Mouse (Mus musculus): Measurements from ENCODE around the gene 9130230L23Rik. TPM values are rescaled to one million over a fixed set of nuclear protein-coding genes. Genes with fewer than 3 reads are reported as not detected.

Gene 9130230L23Rik
- polyA plus RNA-seq, 1 experiment from 2014 or later, result 0.14 TPM

DNA sequence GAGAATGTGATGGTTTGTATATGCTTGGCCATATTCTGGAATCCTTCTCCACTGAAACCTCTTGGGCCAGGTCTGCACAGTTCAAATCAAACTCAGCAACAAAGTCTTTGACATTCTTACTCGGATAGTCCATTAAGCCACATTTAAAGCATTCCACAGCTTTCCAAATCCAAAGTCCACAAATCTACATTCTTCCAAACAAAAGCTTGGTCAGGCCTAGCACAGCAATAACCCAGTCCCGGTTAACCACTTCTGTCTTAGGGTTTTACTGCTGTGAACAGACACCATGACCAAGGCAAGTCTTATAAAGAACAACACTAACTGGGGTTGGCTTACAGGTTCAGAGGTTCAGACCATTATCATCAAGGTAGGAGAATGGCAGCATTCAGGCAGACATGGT, 35.7 kb upstream of the 9130230L23Rik start:
- Histone ChIP-seq H3K27ac (replicated peaks in 1 of 2; ENCODE audit: control insufficient read depth in 1 of 2, insufficient read depth in 1 of 2, low read depth in 2 of 2, low read length in 2 of 2) (no peak overlapping the region), H3K4me1 (ENCODE audit: control insufficient read depth in 2 of 2, insufficient read depth in 2 of 2, low read length in 2 of 2) (no peaks in the 10 kb centered on the region; a peak in 1 of 4 replicates), H3K36me3 (ENCODE audit: control insufficient read depth, insufficient read depth, low read length) (no peaks in the 10 kb centered on the region), H3K4me2 (ENCODE audit: low read length) (no peak overlapping the region), H3K27me3 (ENCODE audit: control insufficient read depth, insufficient read depth, low read length) (no peaks in the 10 kb centered on the region), H3K9me3 (ENCODE audit: control insufficient read depth, low read length) (no peaks in the 10 kb centered on the region), H3K9ac (ENCODE audit: low read length) (no peak overlapping the region), H3K4me3 (ENCODE audit: control insufficient read depth in 1 of 2, insufficient read depth in 1 of 2, low read depth in 1 of 2, low read length in 2 of 2) (no peak overlapping the region)
- no peak for ATAC-seq (ENCODE audit: insufficient number of reproducible peaks, insufficient read depth, low FRiP score, low read depth)
- WGBS, result 86% methylated on average over 2 of the region's 2 CpGs

DNA sequence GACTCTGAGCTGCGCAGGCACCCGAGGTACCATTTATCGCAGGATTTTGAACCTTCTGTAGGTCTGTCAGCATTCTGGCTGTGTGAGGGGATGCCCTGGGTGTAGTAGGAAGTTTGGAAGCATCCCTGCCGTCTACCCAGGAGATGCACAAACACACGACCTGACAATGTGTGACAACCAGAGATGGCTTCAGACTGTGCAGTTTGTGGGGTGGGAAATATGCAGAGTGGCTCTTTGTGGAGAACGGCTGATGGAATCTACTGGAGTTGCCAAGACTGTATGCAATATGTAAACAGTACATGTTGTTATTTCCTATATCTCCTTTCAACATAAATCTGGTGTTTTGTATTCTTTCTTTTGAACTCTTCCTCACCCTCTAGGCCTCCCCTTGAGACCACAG, 33.0 kb upstream of the 9130230L23Rik start:
- Histone ChIP-seq H3K4me1 (ENCODE audit: control insufficient read depth in 2 of 2, insufficient read depth in 2 of 2, low read length in 2 of 2) (no peaks in the 10 kb centered on the region; a peak in 1 of 4 replicates), H3K4me3 (ENCODE audit: control insufficient read depth in 1 of 2, insufficient read depth in 1 of 2, low read depth in 1 of 2, low read length in 2 of 2) (no peak overlapping the region), H3K27me3 (ENCODE audit: control insufficient read depth, insufficient read depth, low read length) (no peaks in the 10 kb centered on the region), H3K4me2 (ENCODE audit: low read length) (no peak overlapping the region), H3K9ac (ENCODE audit: low read length) (no peak overlapping the region), H3K9me3 (ENCODE audit: control insufficient read depth, low read length) (no peaks in the 10 kb centered on the region), H3K27ac (replicated peaks in 1 of 2; ENCODE audit: control insufficient read depth in 1 of 2, insufficient read depth in 1 of 2, low read depth in 2 of 2, low read length in 2 of 2) (no peak overlapping the region), H3K36me3 (ENCODE audit: control insufficient read depth, insufficient read depth, low read length) (no peaks in the 10 kb centered on the region)
- 63% methylated on average over 6 of the region's 6 CpGs for WGBS
- no peak for ATAC-seq (ENCODE audit: insufficient number of reproducible peaks, insufficient read depth, low FRiP score, low read depth)

DNA sequence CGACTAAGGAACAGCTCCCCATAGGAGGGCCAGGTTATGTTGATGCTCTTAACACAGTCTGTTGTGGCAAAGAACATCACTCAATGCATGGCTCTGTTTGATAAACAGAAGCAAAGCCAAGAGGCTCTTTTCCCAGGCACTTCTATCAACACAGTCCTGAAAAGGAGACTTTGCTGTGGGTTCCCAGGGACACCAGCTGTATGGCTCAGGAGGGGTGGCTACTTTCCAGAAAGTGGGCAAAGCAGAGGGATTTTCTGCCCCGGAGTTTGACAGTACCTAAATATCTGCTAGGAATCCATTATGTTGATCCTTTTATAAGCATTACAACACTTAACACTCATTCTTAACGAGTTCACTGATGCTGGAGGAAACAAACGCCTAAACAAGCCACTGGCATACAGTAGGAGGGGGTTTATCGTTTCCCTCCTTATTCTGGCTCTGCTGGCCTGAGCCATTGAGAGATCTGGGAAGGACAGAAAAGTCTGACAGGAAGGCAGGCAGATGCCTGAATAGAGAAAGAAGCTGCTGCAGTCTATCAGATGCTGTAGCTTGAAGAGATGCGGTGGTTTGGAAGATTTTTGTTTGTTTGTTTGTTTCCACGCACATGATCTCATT, 32.5 kb upstream of the 9130230L23Rik start:
- H3K36me3 ChIP-seq (ENCODE audit: control insufficient read depth, insufficient read depth, low read length), result no peaks in the 10 kb centered on the region
- no peak overlapping the region for H3K27ac ChIP-seq (replicated peaks in 1 of 2; ENCODE audit: control insufficient read depth in 1 of 2, insufficient read depth in 1 of 2, low read depth in 2 of 2, low read length in 2 of 2)
- H3K27me3 ChIP-seq (ENCODE audit: control insufficient read depth, insufficient read depth, low read length), result no peaks in the 10 kb centered on the region
- H3K4me3 ChIP-seq (ENCODE audit: control insufficient read depth in 1 of 2, insufficient read depth in 1 of 2, low read depth in 1 of 2, low read length in 2 of 2), result no peak overlapping the region
- ATAC-seq (ENCODE audit: insufficient number of reproducible peaks, insufficient read depth, low FRiP score, low read depth), result no peak
- 34% methylated on average over 7 of the region's 7 CpGs for WGBS
- H3K9me3 ChIP-seq (ENCODE audit: control insufficient read depth, low read length), result no peaks in the 10 kb centered on the region
- H3K4me1 ChIP-seq (ENCODE audit: control insufficient read depth in 2 of 2, insufficient read depth in 2 of 2, low read length in 2 of 2), result no peaks in the 10 kb centered on the region; a peak in 1 of 4 replicates
- H3K9ac ChIP-seq (ENCODE audit: low read length), result no peak overlapping the region
- H3K4me2 ChIP-seq (ENCODE audit: low read length), result no peak overlapping the region

DNA sequence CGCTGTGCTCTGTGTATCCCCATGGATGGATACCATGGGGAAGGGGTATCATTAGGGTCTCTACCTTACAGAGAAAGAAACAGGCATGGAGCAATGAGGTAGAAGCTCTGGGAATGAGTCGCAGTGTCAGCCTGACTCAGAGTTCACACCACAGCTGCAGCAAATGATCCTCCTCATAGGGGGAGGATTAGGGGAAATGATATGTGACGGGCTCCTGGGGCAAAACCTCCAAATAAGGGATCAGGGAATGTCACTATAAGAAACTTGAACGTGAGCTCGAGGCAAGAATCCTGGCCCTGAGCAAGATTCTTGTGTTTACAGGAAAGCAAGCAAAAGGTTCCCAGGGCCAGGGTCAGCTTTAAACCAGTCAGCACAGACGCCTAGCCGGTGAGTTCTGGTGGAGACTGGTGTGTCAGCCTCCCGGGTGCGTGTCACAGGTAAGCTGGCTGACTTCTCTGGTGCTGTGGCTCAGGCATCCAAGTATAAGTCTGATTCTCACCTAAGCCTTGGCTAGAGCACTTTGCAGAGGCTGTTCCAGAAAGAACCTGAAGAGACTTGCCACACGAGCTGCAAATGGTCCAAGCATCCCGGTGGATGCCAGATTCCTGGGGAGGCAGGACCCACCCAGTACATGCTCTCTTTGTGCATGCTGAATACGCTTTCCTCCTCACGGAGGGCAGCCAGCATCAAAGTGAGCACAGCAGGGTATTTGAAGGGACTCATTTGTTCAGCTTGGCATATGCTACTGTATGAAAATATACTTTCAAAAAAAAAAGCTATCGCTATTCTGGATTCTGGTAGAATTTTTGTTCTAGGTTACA, 30.5 kb upstream of the 9130230L23Rik start:
- H3K27me3 ChIP-seq (ENCODE audit: control insufficient read depth, insufficient read depth, low read length), result no peaks in the 10 kb centered on the region
- no peaks in the 10 kb centered on the region for H3K9me3 ChIP-seq (ENCODE audit: control insufficient read depth, low read length)
- no peak overlapping the region for H3K27ac ChIP-seq (replicated peaks in 1 of 2; ENCODE audit: control insufficient read depth in 1 of 2, insufficient read depth in 1 of 2, low read depth in 2 of 2, low read length in 2 of 2)
- no peak overlapping the region for H3K4me3 ChIP-seq (ENCODE audit: control insufficient read depth in 1 of 2, insufficient read depth in 1 of 2, low read depth in 1 of 2, low read length in 2 of 2)
- H3K36me3 ChIP-seq (ENCODE audit: control insufficient read depth, insufficient read depth, low read length), result no peaks in the 10 kb centered on the region
- no peak for ATAC-seq (ENCODE audit: insufficient number of reproducible peaks, insufficient read depth, low FRiP score, low read depth)
- 56% methylated on average over 14 of the region's 14 CpGs for WGBS
- H3K9ac ChIP-seq (ENCODE audit: low read length), result no peak overlapping the region
- no peak overlapping the region for H3K4me2 ChIP-seq (ENCODE audit: low read length)
- no peaks in the 10 kb centered on the region; a peak in 1 of 4 replicates for H3K4me1 ChIP-seq (ENCODE audit: control insufficient read depth in 2 of 2, insufficient read depth in 2 of 2, low read length in 2 of 2)

DNA sequence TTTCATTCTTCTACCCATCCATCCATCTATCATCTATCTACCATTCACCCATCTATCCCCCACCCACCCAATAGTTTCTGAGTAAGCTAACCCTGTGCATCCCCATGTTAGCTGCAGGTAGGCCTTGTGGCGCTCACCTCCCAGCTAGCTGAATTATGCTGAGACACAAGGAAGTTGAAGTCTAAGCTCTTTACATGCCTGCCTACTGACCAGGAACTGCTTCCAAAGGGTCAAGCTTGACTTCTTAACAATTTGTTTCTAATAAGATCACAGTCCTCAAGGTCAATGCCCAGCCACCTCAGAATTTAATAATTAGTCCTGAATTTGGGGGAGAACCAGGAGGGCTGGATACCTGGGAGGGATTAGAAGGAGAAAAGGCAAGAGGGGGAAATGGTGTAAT, 28.7 kb upstream of the 9130230L23Rik start:
- Histone ChIP-seq H3K9me3 (ENCODE audit: control insufficient read depth, low read length) (no peaks in the 10 kb centered on the region), H3K36me3 (ENCODE audit: control insufficient read depth, insufficient read depth, low read length) (no peaks in the 10 kb centered on the region), H3K4me1 (ENCODE audit: control insufficient read depth in 2 of 2, insufficient read depth in 2 of 2, low read length in 2 of 2) (no peaks in the 10 kb centered on the region; a peak in 1 of 4 replicates), H3K9ac (ENCODE audit: low read length) (no peak overlapping the region), H3K27ac (replicated peaks in 1 of 2; ENCODE audit: control insufficient read depth in 1 of 2, insufficient read depth in 1 of 2, low read depth in 2 of 2, low read length in 2 of 2) (no peak overlapping the region), H3K4me3 (ENCODE audit: control insufficient read depth in 1 of 2, insufficient read depth in 1 of 2, low read depth in 1 of 2, low read length in 2 of 2) (no peak overlapping the region), H3K4me2 (ENCODE audit: low read length) (no peak overlapping the region), H3K27me3 (ENCODE audit: control insufficient read depth, insufficient read depth, low read length) (no peaks in the 10 kb centered on the region)
- 95% methylated on average over 1 of the region's 1 CpGs for WGBS
- no peak for ATAC-seq (ENCODE audit: insufficient number of reproducible peaks, insufficient read depth, low FRiP score, low read depth)

DNA sequence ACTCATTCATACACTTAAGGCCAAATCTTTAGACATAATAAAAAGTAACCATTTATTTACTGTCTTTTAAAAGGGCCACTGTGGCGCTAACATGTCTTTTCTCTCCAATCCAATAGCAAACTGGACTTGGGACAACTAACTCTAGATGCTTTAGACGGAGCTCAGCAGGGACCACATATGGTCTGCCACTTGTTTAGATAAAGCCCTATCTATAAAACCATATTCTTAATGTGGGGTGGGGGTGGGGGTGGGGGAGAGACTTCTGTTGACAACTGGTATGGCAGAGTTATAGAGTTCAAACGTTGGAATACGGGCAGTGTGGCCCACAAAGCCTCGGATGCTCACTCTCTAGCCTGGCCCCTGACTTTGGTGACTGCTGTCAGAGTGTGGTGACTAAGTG, 27.6 kb upstream of the 9130230L23Rik start:
- ATAC-seq (ENCODE audit: insufficient number of reproducible peaks, insufficient read depth, low FRiP score, low read depth), result no peak
- H3K36me3 ChIP-seq (ENCODE audit: control insufficient read depth, insufficient read depth, low read length), result no peaks in the 10 kb centered on the region
- no peak overlapping the region for H3K4me3 ChIP-seq (ENCODE audit: control insufficient read depth in 1 of 2, insufficient read depth in 1 of 2, low read depth in 1 of 2, low read length in 2 of 2)
- no peak overlapping the region for H3K4me2 ChIP-seq (ENCODE audit: low read length)
- WGBS, result 65% methylated on average over 5 of the region's 5 CpGs
- H3K27ac ChIP-seq (replicated peaks in 1 of 2; ENCODE audit: control insufficient read depth in 1 of 2, insufficient read depth in 1 of 2, low read depth in 2 of 2, low read length in 2 of 2), result no peak overlapping the region
- no peak overlapping the region for H3K9ac ChIP-seq (ENCODE audit: low read length)
- no peaks in the 10 kb centered on the region for H3K27me3 ChIP-seq (ENCODE audit: control insufficient read depth, insufficient read depth, low read length)
- H3K4me1 ChIP-seq (ENCODE audit: control insufficient read depth in 2 of 2, insufficient read depth in 2 of 2, low read length in 2 of 2), result no peaks in the 10 kb centered on the region; a peak in 1 of 4 replicates
- H3K9me3 ChIP-seq (ENCODE audit: control insufficient read depth, low read length), result 0 out of 2 replicates have a peak, but pooled peaks cover 2% of the 10 kb centered on the region

DNA sequence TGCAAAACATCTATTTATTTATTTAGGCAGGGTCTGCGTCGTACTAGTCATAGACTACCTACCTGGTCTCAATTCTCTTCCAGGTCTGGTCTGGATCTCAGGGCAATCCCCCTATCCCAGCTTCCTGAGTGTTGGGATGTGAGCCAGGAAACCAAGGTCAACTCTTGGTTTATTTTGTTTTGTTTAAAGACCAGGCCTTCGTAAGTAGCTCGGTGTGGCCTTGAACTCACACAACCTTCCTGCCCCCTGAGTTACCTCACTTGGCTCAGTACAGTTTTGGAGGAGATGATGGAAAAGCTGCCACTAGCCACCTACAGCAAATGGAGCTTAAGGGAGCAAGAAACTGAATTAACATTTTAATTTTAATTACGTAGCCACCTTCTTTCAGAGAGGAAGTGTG, 24.1 kb upstream of the 9130230L23Rik start:
- Histone ChIP-seq H3K27ac (replicated peaks in 1 of 2; ENCODE audit: control insufficient read depth in 1 of 2, insufficient read depth in 1 of 2, low read depth in 2 of 2, low read length in 2 of 2) (no peak overlapping the region), H3K4me3 (ENCODE audit: control insufficient read depth in 1 of 2, insufficient read depth in 1 of 2, low read depth in 1 of 2, low read length in 2 of 2) (no peak overlapping the region), H3K9me3 (ENCODE audit: control insufficient read depth, low read length) (0 out of 2 replicates have a peak, but pooled peaks cover 10% of the 10 kb centered on the region), H3K9ac (ENCODE audit: low read length) (no peak overlapping the region), H3K4me1 (ENCODE audit: control insufficient read depth in 2 of 2, insufficient read depth in 2 of 2, low read length in 2 of 2) (no peaks in the 10 kb centered on the region), H3K36me3 (ENCODE audit: control insufficient read depth, insufficient read depth, low read length) (no peaks in the 10 kb centered on the region), H3K4me2 (ENCODE audit: low read length) (no peak overlapping the region), H3K27me3 (ENCODE audit: control insufficient read depth, insufficient read depth, low read length) (no peaks in the 10 kb centered on the region)
- ATAC-seq (ENCODE audit: insufficient number of reproducible peaks, insufficient read depth, low FRiP score, low read depth), result no peak
- 84% methylated on average over 5 of the region's 5 CpGs for WGBS

All from heart, embryonic 14.5 days (tissue).